Mouse (Mus musculus) ES-Bruce4 (cell line): Measurements from ENCODE around the gene Pola2. TPM values are rescaled to one million over a fixed set of nuclear protein-coding genes. Genes with fewer than 3 reads are reported as not detected.

ENCODE experiments used
- H3K27ac ChIP-seq: 2 replicates; pipeline ENCODE4 v1.5.1; 2012; ENCODE audit warnings: low read length, inconsistent platforms; ENCODE audit not compliant: insufficient read depth
- H3K27me3 ChIP-seq: 2 replicates; pipeline ENCODE4 v1.6.1; 2012; ENCODE audit warnings: mild to moderate bottlenecking, low read length, inconsistent platforms; ENCODE audit not compliant: control insufficient read depth, poor library complexity, insufficient read depth, severe bottlenecking
- H3K36me3 ChIP-seq: 2 replicates; pipeline ENCODE4 v1.6.1; 2012; ENCODE audit warnings: inconsistent platforms, mild to moderate bottlenecking, low read length, moderate library complexity; ENCODE audit not compliant: control insufficient read depth, poor library complexity, insufficient read depth, severe bottlenecking
- H3K4me1 ChIP-seq: one replicate; pipeline ENCODE4 v1.8.1; 2011; ENCODE audit warnings: low read length; ENCODE audit not compliant: control insufficient read depth, insufficient read depth
- H3K4me3 ChIP-seq: 2 replicates; pipeline ENCODE4 v1.5.1; 2011; ENCODE audit warnings: low read depth, mild to moderate bottlenecking, low read length
- H3K9ac ChIP-seq: 2 replicates; pipeline ENCODE4 v1.6.1; 2012; ENCODE audit warnings: low read depth, mild to moderate bottlenecking, inconsistent platforms; ENCODE audit not compliant: poor library complexity, severe bottlenecking
- H3K9me3 ChIP-seq: replicated peaks from 2 replicates; pipeline ENCODE4 v1.6.1; 2012; ENCODE audit warnings: mild to moderate bottlenecking, low read length, inconsistent platforms; ENCODE audit not compliant: control insufficient read depth, poor library complexity, insufficient read depth, severe bottlenecking
- CTCF ChIP-seq: IDR thresholded peaks from one replicate; pipeline ENCODE4 v1.8.1; 2011; ENCODE audit warnings: low read depth, low read length
- EP300 ChIP-seq: IDR thresholded peaks from 2 replicates; pipeline ENCODE4 v1.6.1; 2011; ENCODE audit warnings: low read depth, low read length; ENCODE audit not compliant: insufficient read depth
- POLR2A ChIP-seq: IDR thresholded peaks from one replicate; pipeline ENCODE4 v1.8.1; 2011; ENCODE audit warnings: low read length; ENCODE audit not compliant: insufficient read depth
- polyA plus RNA-seq: library from polyadenylated mRNA; stranded (reverse); fragments of >200 nt; gene quantifications from 2 replicates; pipeline ENCODE4 v1.2.4, GENCODE M21; 2011; ENCODE audit warnings: low read depth; ENCODE audit not compliant: missing spikeins, insufficient read depth, insufficient read length

Pola2 gene
- polyA plus RNA-seq, 1 experiment = 95.9 TPM

DNA sequence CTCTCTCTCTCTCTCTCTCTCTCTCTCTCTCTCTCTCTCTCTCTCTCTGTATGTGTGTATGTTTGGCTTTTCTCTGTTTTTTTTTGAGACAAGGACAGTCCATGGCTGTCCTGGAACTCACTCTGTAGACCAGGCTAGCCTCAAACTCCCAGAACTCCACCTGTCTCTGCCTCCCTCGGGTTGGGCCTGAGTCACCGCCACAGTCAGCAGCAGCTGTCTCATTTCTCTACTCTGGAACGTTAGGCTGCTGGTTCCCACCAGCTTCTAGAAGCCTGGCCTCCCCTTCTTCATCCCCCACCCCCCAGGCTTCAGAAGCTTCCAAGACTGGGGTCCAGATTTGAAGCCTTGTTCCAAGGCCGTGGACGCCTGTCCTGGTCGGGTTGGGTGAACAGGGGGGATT is 25.6 kb upstream of the Pola2 start:
- Histone ChIP-seq H3K4me1 (peaks cover 12% of the 10 kb centered on the region), H3K4me3 (no peak overlapping the region), H3K9me3 (no peaks in the 10 kb centered on the region), H3K36me3 (no peaks in the 10 kb centered on the region), H3K27me3 (no peaks in the 10 kb centered on the region), H3K27ac (no peak overlapping the region), H3K9ac (no peak overlapping the region)
- TF ChIP-seq EP300 = no peak
- no peak for TF ChIP-seq CTCF
- no peak for TF ChIP-seq POLR2A

DNA sequence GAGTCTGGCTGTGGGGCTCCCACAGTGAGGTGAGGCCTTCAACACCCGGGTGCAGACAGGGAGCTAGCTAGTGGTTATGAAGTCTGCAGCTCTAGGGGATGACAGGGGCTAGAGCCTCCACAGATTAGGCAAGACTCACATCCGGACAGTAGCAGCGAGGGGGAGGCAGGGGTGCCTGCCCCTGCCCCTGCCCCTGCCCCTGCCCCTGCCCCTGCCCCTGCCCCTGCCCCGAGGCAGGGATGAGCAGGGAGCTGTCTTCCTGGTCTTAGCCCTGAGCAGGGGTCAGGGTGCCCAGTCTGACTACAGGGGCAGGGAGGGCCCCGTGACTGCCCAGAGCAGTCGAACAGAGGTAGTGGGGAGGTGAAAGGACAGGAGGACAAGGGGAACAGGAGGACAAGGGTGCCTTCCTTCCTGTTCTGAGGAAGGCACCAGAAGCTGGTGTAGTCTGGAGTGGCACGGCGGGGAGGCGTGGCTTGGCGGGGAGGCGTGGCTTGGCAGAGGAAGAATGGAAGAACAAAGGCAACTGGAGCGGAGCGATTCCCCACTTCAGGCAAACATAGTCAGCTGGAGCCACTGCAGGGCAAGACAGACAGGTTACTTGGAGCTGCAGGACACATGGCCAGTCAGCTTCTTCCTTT is 24.9 kb upstream of the Pola2 start:
- H3K27ac ChIP-seq = no peak overlapping the region

DNA sequence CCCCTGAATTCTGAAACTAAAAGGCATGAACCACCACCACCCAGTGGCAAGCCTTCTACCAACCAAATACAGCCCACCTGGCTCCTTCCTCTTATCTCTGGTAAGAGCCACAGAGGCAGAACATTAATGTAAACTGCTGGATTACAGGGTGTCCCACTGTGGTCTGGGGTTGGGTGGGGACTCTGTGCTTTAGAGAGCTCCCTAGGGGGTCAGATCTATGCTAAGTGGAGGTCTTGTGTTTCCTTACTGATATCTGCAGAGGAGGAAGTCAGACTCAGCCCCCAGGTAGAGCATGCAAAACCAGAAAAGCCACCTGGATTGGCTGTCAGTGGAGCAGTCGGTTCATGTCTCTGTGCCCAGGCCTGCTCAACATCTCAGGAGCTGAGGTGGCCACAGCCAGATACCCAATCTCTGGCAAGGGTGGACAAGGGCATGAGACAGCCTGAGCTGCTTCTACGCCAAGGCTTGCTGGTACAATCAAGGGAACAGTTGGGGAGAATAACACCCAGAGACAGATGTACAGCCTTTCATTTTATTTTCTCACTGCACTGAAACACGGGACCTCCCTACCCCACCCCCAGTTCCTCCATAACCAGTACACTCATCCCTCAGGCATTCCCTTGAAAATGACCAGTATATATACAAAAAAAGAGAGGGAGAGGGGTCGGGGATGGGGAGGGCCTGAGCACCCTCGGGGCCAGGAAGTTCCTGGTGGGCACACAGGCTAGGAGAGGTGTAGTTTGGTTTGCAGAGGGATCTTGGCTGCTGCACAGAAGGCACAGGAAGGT is 24.2 kb upstream of the Pola2 start:
- no peaks in the 10 kb centered on the region for H3K9me3 ChIP-seq
- peaks cover 12% of the 10 kb centered on the region for H3K4me1 ChIP-seq
- H3K27ac ChIP-seq = no peak overlapping the region
- H3K4me3 ChIP-seq = no peak overlapping the region
- H3K36me3 ChIP-seq = no peaks in the 10 kb centered on the region
- TF ChIP-seq POLR2A = no peak
- H3K9ac ChIP-seq = no peak overlapping the region
- H3K27me3 ChIP-seq = no peaks in the 10 kb centered on the region

More for the DNA sequence above, 24.9 kb upstream of the Pola2 start:
- TF ChIP-seq CTCF (no peak), EP300 (no peak), POLR2A (no peak)
- no peak overlapping the region for H3K9ac ChIP-seq
- peaks cover 12% of the 10 kb centered on the region for H3K4me1 ChIP-seq
- H3K27me3 ChIP-seq = no peaks in the 10 kb centered on the region
- no peaks in the 10 kb centered on the region for H3K36me3 ChIP-seq
- no peaks in the 10 kb centered on the region for H3K9me3 ChIP-seq
- no peak overlapping the region for H3K4me3 ChIP-seq

DNA sequence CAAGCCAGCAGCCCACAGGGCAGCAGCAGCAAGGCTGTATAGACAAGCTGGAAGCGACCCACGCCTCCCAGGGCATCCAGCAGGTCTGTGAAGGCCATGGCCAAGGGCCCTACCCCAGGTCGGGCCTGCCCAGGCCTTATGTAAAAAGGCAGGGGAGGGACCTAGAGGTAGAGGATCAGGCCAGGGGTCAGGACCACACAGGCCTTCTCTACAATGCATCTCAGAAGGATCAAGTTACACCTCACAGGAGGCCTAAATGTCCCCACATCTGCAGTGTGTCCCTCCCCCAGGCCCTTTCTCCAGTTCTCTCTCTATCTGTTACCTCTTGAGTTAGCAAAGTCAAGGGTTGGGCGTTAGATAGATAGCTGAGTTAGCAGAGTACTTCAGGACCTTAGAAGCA is 22.0 kb upstream of the Pola2 start, which contains the start of gene Slc22a20:
TSS of gene Slc22a20 (minus strand) at position 101 of the 400 bp plus-strand sequence.
- Histone ChIP-seq H3K9ac (no peak within 1 kb of the TSS), H3K27me3 (no peaks in the 10 kb centered on the region), H3K4me3 (no peak within 1 kb of the TSS), H3K4me1 (peaks cover 12% of the 10 kb centered on the region), H3K27ac (no peak within 1 kb of the TSS), H3K36me3 (no peaks in the 10 kb centered on the region), H3K9me3 (no peaks in the 10 kb centered on the region)
- no peak for TF ChIP-seq EP300
- TF ChIP-seq CTCF = no peak
- no peak for TF ChIP-seq POLR2A

DNA sequence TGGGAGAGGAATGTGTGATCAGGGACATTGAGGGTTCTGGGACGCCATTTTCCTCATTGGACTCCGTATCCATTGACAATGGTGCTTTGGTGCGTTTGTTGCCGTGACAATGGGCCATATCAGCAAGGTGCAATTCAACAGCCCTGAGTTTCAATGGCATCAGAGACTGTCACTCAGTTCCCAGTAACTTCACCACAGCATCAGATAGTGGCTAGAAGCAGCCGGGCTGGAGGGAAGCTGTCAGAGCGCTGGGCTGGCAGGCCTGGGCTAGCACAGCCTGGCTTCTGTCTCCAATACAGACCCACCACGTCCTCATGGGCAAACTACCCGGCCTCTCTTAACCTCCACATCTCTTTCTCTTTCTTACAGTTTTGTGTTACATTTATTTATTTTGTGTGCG is 16.5 kb upstream of the Pola2 start:
- H3K4me3 ChIP-seq = no peak overlapping the region
- no peak overlapping the region for H3K27ac ChIP-seq
- no peaks in the 10 kb centered on the region for H3K27me3 ChIP-seq
- H3K9ac ChIP-seq = no peak overlapping the region
- H3K36me3 ChIP-seq = no peaks in the 10 kb centered on the region
- H3K4me1 ChIP-seq = no peaks in the 10 kb centered on the region
- no peak for TF ChIP-seq CTCF
- no peaks in the 10 kb centered on the region for H3K9me3 ChIP-seq

DNA sequence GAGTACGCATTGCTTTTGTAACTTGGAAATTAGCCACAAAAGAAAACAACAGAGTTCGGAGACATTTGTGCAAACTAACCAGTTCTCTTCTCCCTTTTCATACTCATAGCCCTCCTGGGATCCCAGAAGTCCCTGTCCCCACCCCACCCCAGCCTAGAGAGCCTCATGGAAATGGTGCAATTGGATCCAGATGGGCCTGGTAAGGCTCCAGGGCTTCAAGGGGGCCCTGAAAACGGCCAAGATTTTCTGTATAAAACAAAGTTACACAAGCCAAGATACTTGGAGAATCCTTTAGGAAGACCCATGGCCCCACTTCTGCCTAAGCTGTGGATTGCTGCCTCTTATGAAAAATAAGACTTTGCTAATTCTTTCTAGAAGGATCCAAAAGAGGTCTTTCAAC is 13.7 kb upstream of the Pola2 start:
- TF ChIP-seq EP300 (no peak), CTCF (no peak), POLR2A (no peak)
- no peak overlapping the region for H3K27ac ChIP-seq

More for the DNA sequence above, 13.7 kb upstream of the Pola2 start:
- Histone ChIP-seq H3K9ac (no peak overlapping the region), H3K4me1 (no peaks in the 10 kb centered on the region), H3K9me3 (no peaks in the 10 kb centered on the region), H3K4me3 (no peak overlapping the region), H3K27me3 (no peaks in the 10 kb centered on the region), H3K36me3 (no peaks in the 10 kb centered on the region)
